ENCODE assay signal across 10 mouse cellular contexts in genomic region chr17:70720766-70721165, GRCm38 (mm10).
DNase-seq lines count a peak whose midpoint lies in the region; ATAC-seq and TF ChIP-seq lines count a peak whose summit lies in the region.
"Had no signal": no experiment of that assay in that cellular context is flagged by ENCODE, and none has a peak within 500 bp of the region (broad histone marks: within the 10 kb centered on the region; RNA-seq: fewer than 3 reads in every experiment).

No protein-coding gene starts in this region.

- no peaks in the 10 kb centered on the region for H3K27me3 ChIP-seq in hindbrain, postnatal 0 days (ENCODE audit: insufficient read depth, low read length)
- H3K27me3 ChIP-seq in hindbrain, embryonic 12.5 days, result no peaks in the 10 kb centered on the region
- no peaks in the 10 kb centered on the region for H3K27me3 ChIP-seq in ES-Bruce4 (ENCODE audit: control insufficient read depth, insufficient read depth, low read length, poor library complexity, severe bottlenecking)
- H3K27me3 ChIP-seq in forebrain, embryonic 12.5 days, result no peaks in the 10 kb centered on the region; the same call in 1 of the 2 replicates

- H3K9me3 ChIP-seq in hindbrain, postnatal 0 days (ENCODE audit: low read length), result no peaks in the 10 kb centered on the region
- H3K9me3 ChIP-seq in hindbrain, embryonic 12.5 days (replicated peaks), result no peaks in the 10 kb centered on the region
- H3K9me3 ChIP-seq in ES-Bruce4 (replicated peaks; ENCODE audit: control insufficient read depth, insufficient read depth, low read length, poor library complexity, severe bottlenecking), result no peaks in the 10 kb centered on the region
- no peaks in the 10 kb centered on the region for H3K9me3 ChIP-seq in forebrain, embryonic 12.5 days

- 24% methylated on average over 8 of the region's 8 CpGs for WGBS in hindbrain, postnatal 0 days
- WGBS in hindbrain, embryonic 12.5 days, result 27% methylated on average over 8 of the region's 8 CpGs
- WGBS in forebrain, embryonic 12.5 days, result 31% methylated on average over 8 of the region's 8 CpGs

- H3K4me3 ChIP-seq in hindbrain, postnatal 0 days (ENCODE audit: low read length), result no peak overlapping the region
- H3K4me3 ChIP-seq in hindbrain, embryonic 12.5 days, result no peak overlapping the region
- no peak overlapping the region for H3K4me3 ChIP-seq in ES-Bruce4 (ENCODE audit: low read depth, low read length)
- no peak overlapping the region for H3K4me3 ChIP-seq in embryonic fibroblast, embryonic 13.5 days (ENCODE audit: insufficient read depth, low read length)
- no peak overlapping the region for H3K4me3 ChIP-seq in forebrain, embryonic 12.5 days (replicated peaks)

- H3K36me3 ChIP-seq in hindbrain, postnatal 0 days (ENCODE audit: insufficient read depth, low read length), result no peaks in the 10 kb centered on the region
- H3K36me3 ChIP-seq in hindbrain, embryonic 12.5 days, result no peaks in the 10 kb centered on the region
- no peaks in the 10 kb centered on the region for H3K36me3 ChIP-seq in ES-Bruce4 (ENCODE audit: control insufficient read depth, insufficient read depth, low read length, poor library complexity, severe bottlenecking)
- no peaks in the 10 kb centered on the region for H3K36me3 ChIP-seq in forebrain, embryonic 12.5 days (replicated peaks)

- no peak for ATAC-seq in hindbrain, postnatal 0 days
- ATAC-seq in hindbrain, embryonic 12.5 days (ENCODE audit: low FRiP score), result no peak
- no peak for ATAC-seq in forebrain, embryonic 12.5 days (ENCODE audit: low FRiP score)
- ATAC-seq: hindbrain, embryonic 16.5 days had no signal

- no peak for TF ChIP-seq POLR2A in ES-Bruce4 (IDR thresholded peaks at IDR 0.05; ENCODE audit: insufficient read depth, low read length)
- no peak for TF ChIP-seq POLR2A in embryonic fibroblast, embryonic 13.5 days (IDR thresholded peaks at IDR 0.05; ENCODE audit: low read depth, low read length)

- TF ChIP-seq EP300 in ES-Bruce4 (IDR thresholded peaks at IDR 0.05; ENCODE audit: insufficient read depth, low read depth, low read length), result no peak

- no peak for DNase-seq in hindbrain, postnatal 0 days (ENCODE audit: low spot score)
- DNase-seq in lung, postnatal 14 days, result peak; percentile 9
- DNase-seq in T-cell, adult 2 months (ENCODE audit: low spot score), result no peak
- no peak for DNase-seq in cerebellum, postnatal 14 days
- DNase-seq: adrenal gland, postnatal 25 days had no signal

- no peak overlapping the region for H3K9ac ChIP-seq in hindbrain, postnatal 0 days (replicated peaks; ENCODE audit: low read length)
- H3K9ac ChIP-seq in hindbrain, embryonic 12.5 days, result no peak overlapping the region
- H3K9ac ChIP-seq in ES-Bruce4 (ENCODE audit: low read depth, poor library complexity, severe bottlenecking), result no peak overlapping the region
- no peak overlapping the region for H3K9ac ChIP-seq in forebrain, embryonic 12.5 days

- TF ChIP-seq CTCF in hindbrain, postnatal 0 days (IDR thresholded peaks at IDR 0.05; ENCODE audit: low read depth), result peak; percentile 31
- peak; percentile 73 for TF ChIP-seq CTCF in ES-Bruce4 (IDR thresholded peaks at IDR 0.05; ENCODE audit: low read depth, low read length)
- 0 out of 2 replicates have a peak, but pooled peaks have one; percentile 23 for TF ChIP-seq CTCF in embryonic fibroblast, embryonic 13.5 days (IDR thresholded peaks at IDR 0.05; ENCODE audit: borderline replicate concordance, insufficient read depth, low read length)

- H3K4me1 ChIP-seq in hindbrain, postnatal 0 days (ENCODE audit: insufficient read depth, low read length), result no peaks in the 10 kb centered on the region
- peaks cover 2% of the 10 kb centered on the region; the same call in 1 of the 2 replicates for H3K4me1 ChIP-seq in hindbrain, embryonic 12.5 days
- H3K4me1 ChIP-seq in ES-Bruce4 (ENCODE audit: control insufficient read depth, insufficient read depth, low read length), result peaks cover 3% of the 10 kb centered on the region
- peaks cover 8% of the 10 kb centered on the region for H3K4me1 ChIP-seq in embryonic fibroblast, embryonic 13.5 days (ENCODE audit: control insufficient read depth, insufficient read depth, low read length)
- H3K4me1 ChIP-seq in forebrain, embryonic 12.5 days, result peaks cover 5% of the 10 kb centered on the region; the same call in 1 of the 2 replicates

- no peak overlapping the region for H3K27ac ChIP-seq in hindbrain, postnatal 0 days
- H3K27ac ChIP-seq in hindbrain, embryonic 12.5 days, result no peak overlapping the region
- no peak overlapping the region for H3K27ac ChIP-seq in ES-Bruce4 (ENCODE audit: insufficient read depth, low read length)
- H3K27ac ChIP-seq in embryonic fibroblast, embryonic 13.5 days (ENCODE audit: insufficient read depth, low read length), result peak overlapping the region; percentile 92
- no peak overlapping the region for H3K27ac ChIP-seq in forebrain, embryonic 12.5 days

- no peak overlapping the region for H3K4me2 ChIP-seq in hindbrain, postnatal 0 days (ENCODE audit: low read depth, low read length)
- H3K4me2 ChIP-seq in hindbrain, embryonic 12.5 days (replicated peaks), result no peak overlapping the region
- H3K4me2 ChIP-seq in forebrain, embryonic 12.5 days, result no peak overlapping the region

Comparison
In these comparisons a context has a peak if more than half of its experiments do, and no peak if none do; other contexts are left out.
1. CTCF ChIP-seq: peak in every context shown above with its lines; median percentile 73 in ES-Bruce4; 31 in hindbrain, postnatal 0 days; 23 in embryonic fibroblast, embryonic 13.5 days.